Mouse (Mus musculus): ENCODE results near the gene Cngb1. TPM values are rescaled to one million over a fixed set of nuclear protein-coding genes. Genes with fewer than 3 reads are reported as not detected.

The Cngb1 gene
- total and polyA plus RNA-seq, 3 experiments, result 0.61 to 1.2 (median 0.63) TPM

DNA sequence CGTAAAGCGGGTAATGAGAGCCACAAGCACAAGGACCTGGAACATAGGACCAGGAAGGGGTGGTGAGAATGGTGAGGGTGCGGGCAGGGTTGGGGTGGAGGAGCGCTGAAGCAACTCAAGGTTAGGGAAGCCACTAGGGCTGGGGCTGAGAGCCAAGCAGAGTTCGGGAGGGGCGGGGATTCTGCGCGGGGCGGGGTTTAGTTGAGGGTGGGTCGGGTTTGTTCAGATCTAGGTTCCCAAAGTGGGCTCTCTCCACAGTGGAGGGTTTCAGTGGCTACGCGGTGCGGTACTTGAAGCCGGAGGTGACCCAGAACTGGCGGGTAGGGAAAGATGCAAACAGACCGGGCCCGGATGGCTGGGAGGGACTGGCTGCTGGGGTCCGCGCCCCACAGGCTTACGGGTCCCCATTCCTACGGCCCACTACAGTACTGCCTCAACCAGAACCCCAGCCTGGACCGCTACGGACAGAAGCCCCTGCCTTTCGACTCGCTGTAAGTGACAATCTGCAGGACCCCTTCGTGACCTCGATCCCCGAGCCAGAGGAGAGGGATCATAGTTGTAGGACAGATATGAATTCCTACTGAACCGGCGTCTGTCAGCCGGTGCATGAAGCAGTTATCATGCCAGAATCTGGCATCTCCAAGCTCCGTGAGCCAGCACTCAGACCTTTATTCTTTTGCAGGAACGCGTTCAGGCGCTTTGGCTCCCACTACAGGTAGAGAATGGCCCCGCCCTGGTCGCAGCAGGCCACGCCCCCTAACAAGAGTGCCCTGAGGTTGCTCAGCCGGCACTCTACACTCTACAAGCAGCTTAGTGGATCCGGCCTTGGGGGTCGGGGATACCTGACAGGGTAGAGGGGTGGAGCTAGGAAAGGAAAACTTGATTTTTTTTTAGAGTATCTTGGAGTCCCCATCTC is 14.1 kb upstream of the Cngb1 start:
- H3K27ac ChIP-seq, result no peak overlapping the region
- H3K4me3 ChIP-seq, result peak overlapping the region; percentile 51
- peaks cover 12% of the 10 kb centered on the region for H3K4me1 ChIP-seq (ENCODE audit: control insufficient read depth, insufficient read depth, low read length)
- no peaks in the 10 kb centered on the region for H3K36me3 ChIP-seq (ENCODE audit: control insufficient read depth, insufficient read depth, low read length)
- H3K79me2 ChIP-seq (replicated peaks; ENCODE audit: control insufficient read depth, insufficient read depth, low read length), result no peaks in the 10 kb centered on the region
- DNase-seq, result peak; percentile 61 to 62
- no peaks in the 10 kb centered on the region for H3K27me3 ChIP-seq (ENCODE audit: control insufficient read depth, insufficient read depth, low read length)
- intact Hi-C loops (cut with DNase I), result no loop called here
- WGBS, result 6% methylated on average over 40 of the region's 41 CpGs
- H3K9ac ChIP-seq (ENCODE audit: low read depth, low read length), result peak overlapping the region; percentile 47
- TF ChIP-seq CTCF (IDR thresholded peaks at IDR 0.05) (peak; percentile 55), POLR2A (IDR thresholded peaks at IDR 0.05; ENCODE audit: insufficient read depth, low read depth, low read length) (no peak), EP300 (IDR thresholded peaks at IDR 0.05; ENCODE audit: insufficient read depth, low read depth, low read length) (no peak)

DNA sequence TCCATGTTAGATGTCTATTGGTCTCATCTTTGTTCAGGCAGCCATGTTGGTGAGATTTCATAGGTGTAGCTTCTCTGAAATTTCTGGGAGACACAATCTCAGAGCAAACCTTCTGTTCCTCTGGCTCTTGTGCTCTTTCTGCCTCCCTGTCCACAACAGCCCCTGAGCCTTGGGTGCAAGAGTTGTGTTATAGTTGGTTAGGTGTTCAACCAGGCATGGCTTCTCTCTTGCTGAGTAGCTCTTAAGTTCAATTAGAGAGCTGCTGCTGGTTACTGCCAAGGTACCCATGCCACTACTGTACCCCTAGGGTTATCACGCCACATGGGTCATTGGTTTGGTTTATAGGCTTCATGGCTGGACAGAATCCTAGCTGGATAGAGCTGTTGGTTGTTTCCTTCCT is 9.0 kb upstream of the Cngb1 start:
- TF ChIP-seq POLR2A (IDR thresholded peaks at IDR 0.05; ENCODE audit: insufficient read depth, low read depth, low read length), result no peak
- TF ChIP-seq EP300 (IDR thresholded peaks at IDR 0.05; ENCODE audit: insufficient read depth, low read depth, low read length), result no peak
- no peak for TF ChIP-seq CTCF (IDR thresholded peaks at IDR 0.05)
- 100% methylated on average over 1 of the region's 1 CpGs for WGBS

DNA sequence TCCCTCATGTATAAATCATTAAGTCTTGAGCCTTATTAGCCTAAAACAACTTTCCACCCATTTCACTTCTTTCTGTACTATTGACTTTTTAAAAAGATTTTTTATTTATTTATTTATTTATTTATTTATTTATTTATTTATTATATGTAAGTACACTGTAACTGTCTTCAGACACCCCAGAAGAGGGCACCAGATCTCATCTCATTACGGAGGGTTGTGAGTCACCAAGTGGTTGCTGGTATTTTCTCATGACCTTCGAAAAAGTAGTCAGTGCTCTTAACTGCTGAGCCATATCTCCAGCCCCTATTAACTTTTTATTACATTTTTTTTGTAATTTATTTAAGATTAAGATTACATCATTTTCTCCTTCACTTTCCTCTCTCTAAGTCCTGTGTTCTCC is 8.3 kb upstream of the Cngb1 start:
- TF ChIP-seq POLR2A (IDR thresholded peaks at IDR 0.05; ENCODE audit: insufficient read depth, low read depth, low read length) (no peak), CTCF (IDR thresholded peaks at IDR 0.05) (peak; percentile 50), EP300 (IDR thresholded peaks at IDR 0.05; ENCODE audit: insufficient read depth, low read depth, low read length) (no peak)
- H3K27ac ChIP-seq, result no peak overlapping the region
- intact Hi-C loops (cut with DNase I), result no loop called here
- no peaks in the 10 kb centered on the region for H3K36me3 ChIP-seq (ENCODE audit: control insufficient read depth, insufficient read depth, low read length)
- H3K27me3 ChIP-seq (ENCODE audit: control insufficient read depth, insufficient read depth, low read length), result no peaks in the 10 kb centered on the region
- H3K79me2 ChIP-seq (replicated peaks; ENCODE audit: control insufficient read depth, insufficient read depth, low read length), result no peaks in the 10 kb centered on the region
- H3K4me3 ChIP-seq, result no peak overlapping the region
- 37% methylated on average over 2 of the region's 2 CpGs for WGBS
- H3K4me1 ChIP-seq (ENCODE audit: control insufficient read depth, insufficient read depth, low read length), result no peaks in the 10 kb centered on the region
- DNase-seq, result no peak
- H3K9ac ChIP-seq (ENCODE audit: low read depth, low read length), result no peak overlapping the region

More for the DNA sequence above, 9.0 kb upstream of the Cngb1 start:
- H3K4me3 ChIP-seq, result no peak overlapping the region
- no peak overlapping the region for H3K27ac ChIP-seq
- no peak overlapping the region for H3K9ac ChIP-seq (ENCODE audit: low read depth, low read length)
- H3K36me3 ChIP-seq (ENCODE audit: control insufficient read depth, insufficient read depth, low read length), result no peaks in the 10 kb centered on the region
- no peaks in the 10 kb centered on the region for H3K79me2 ChIP-seq (replicated peaks; ENCODE audit: control insufficient read depth, insufficient read depth, low read length)
- H3K4me1 ChIP-seq (ENCODE audit: control insufficient read depth, insufficient read depth, low read length), result peaks cover 1% of the 10 kb centered on the region; the same call in 1 of the 2 replicates
- no peak for DNase-seq
- H3K27me3 ChIP-seq (ENCODE audit: control insufficient read depth, insufficient read depth, low read length), result no peaks in the 10 kb centered on the region
- intact Hi-C loops (cut with DNase I), result no loop called here

DNA sequence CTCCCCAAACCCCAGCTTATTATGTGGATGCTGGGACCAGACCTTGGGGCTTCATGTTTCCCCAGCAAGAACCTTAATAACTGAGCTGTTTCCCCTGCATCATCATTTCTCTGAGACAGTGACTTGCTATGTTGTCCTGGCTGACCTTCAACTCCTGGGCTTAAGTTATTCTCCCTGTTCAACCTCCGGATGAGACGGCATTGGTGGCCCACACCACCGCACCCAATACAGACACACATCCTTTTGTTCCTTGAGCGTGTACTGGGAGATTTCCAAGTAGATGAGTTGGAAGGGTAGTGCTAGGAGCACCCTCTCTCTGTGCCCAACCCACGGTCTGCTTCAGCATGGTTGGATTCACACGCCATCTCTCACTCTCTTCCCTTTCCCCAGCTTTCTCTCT is 7.5 kb upstream of the Cngb1 start:
- Histone ChIP-seq H3K79me2 (replicated peaks; ENCODE audit: control insufficient read depth, insufficient read depth, low read length) (no peaks in the 10 kb centered on the region), H3K27me3 (ENCODE audit: control insufficient read depth, insufficient read depth, low read length) (no peaks in the 10 kb centered on the region), H3K27ac (no peak overlapping the region), H3K4me3 (no peak overlapping the region), H3K36me3 (ENCODE audit: control insufficient read depth, insufficient read depth, low read length) (no peaks in the 10 kb centered on the region), H3K9ac (ENCODE audit: low read depth, low read length) (no peak overlapping the region), H3K4me1 (ENCODE audit: control insufficient read depth, insufficient read depth, low read length) (no peaks in the 10 kb centered on the region)
- WGBS, result 71% methylated on average over 6 of the region's 6 CpGs
- intact Hi-C loops (cut with DNase I), result no loop called here
- no peak for TF ChIP-seq EP300 (IDR thresholded peaks at IDR 0.05; ENCODE audit: insufficient read depth, low read depth, low read length)
- TF ChIP-seq CTCF (IDR thresholded peaks at IDR 0.05), result no peak
- DNase-seq, result no peak

DNA sequence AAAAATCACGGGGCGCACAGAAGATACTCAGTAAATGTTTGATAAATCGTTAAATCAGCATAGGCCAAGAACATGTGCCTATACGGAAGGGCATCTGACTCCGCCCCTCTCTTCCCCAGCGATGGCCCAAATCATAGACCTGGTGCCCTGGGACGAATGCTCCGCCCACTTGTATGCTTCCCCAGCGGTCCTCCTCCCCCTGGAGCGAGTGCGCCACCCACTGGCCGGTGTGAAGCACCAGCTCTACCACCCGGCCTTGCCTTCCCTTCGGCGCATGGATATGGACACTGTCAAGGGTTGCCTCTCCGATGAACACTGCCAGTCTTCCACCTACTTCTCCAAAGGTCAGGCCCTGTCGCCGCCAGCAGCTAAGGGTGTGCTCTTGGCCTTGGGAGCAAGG is 6.5 kb upstream of the Cngb1 start:
- H3K27ac ChIP-seq, result no peak overlapping the region
- 70% methylated on average over 18 of the region's 18 CpGs for WGBS
- TF ChIP-seq POLR2A (IDR thresholded peaks at IDR 0.05; ENCODE audit: insufficient read depth, low read depth, low read length), result no peak
- TF ChIP-seq CTCF (IDR thresholded peaks at IDR 0.05), result peak; percentile 52
- intact Hi-C loops (cut with DNase I), result no loop called here
- H3K4me3 ChIP-seq, result no peak overlapping the region
- no peaks in the 10 kb centered on the region for H3K27me3 ChIP-seq (ENCODE audit: control insufficient read depth, insufficient read depth, low read length)
- no peaks in the 10 kb centered on the region for H3K36me3 ChIP-seq (ENCODE audit: control insufficient read depth, insufficient read depth, low read length)
- DNase-seq, result no peak
- H3K9ac ChIP-seq (ENCODE audit: low read depth, low read length), result no peak overlapping the region
- no peaks in the 10 kb centered on the region for H3K79me2 ChIP-seq (replicated peaks; ENCODE audit: control insufficient read depth, insufficient read depth, low read length)
- no peaks in the 10 kb centered on the region for H3K4me1 ChIP-seq (ENCODE audit: control insufficient read depth, insufficient read depth, low read length)

DNA sequence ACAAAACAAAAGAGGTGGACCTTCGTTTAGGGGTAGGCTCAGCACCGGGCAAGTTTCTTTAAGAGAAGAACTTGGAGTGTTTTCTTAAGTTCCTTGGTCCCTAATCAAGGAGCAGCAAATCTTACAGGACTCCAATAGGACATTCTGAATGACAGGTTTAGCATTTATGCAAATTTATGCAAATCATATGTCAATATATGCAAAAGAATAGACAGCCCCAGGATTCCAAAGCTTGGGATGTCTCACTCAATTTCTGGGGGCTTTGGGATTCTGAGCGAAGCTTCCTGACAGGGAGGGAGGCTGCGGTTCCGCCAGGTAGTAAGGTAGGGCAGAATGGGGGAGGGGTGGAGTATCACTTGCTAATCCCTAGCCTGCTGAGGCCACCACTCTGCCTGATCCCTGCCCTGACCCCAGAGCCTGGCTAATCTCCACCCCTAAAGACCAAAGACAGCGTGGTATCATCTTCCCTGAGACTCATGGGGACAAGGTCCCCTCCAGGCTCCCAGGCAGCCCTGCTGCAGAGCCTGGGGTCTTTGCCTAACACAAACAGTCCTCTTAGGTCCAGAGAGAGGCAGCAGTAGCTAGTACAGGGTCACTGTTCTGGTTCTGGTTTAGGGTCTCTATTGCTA is 4.1 kb upstream of the Cngb1 start, which contains the start of gene Tepp:
Tepp (plus strand) TSS at position 225 of the 629 bp plus-strand sequence.
- no peak within 1 kb of the TSS for H3K27ac ChIP-seq
- no peak within 1 kb of the TSS for H3K4me3 ChIP-seq
- intact Hi-C loops (cut with DNase I), result no loop called here
- WGBS, result 69% methylated on average over 6 of the region's 6 CpGs
- H3K9ac ChIP-seq (ENCODE audit: low read depth, low read length), result no peak within 1 kb of the TSS
- DNase-seq, result no peak
- H3K79me2 ChIP-seq (replicated peaks; ENCODE audit: control insufficient read depth, insufficient read depth, low read length), result no peaks in the 10 kb centered on the region
- H3K27me3 ChIP-seq (ENCODE audit: control insufficient read depth, insufficient read depth, low read length), result no peaks in the 10 kb centered on the region
- no peak for TF ChIP-seq CTCF (IDR thresholded peaks at IDR 0.05)
- TF ChIP-seq POLR2A (IDR thresholded peaks at IDR 0.05; ENCODE audit: insufficient read depth, low read depth, low read length), result no peak
- no peak for TF ChIP-seq EP300 (IDR thresholded peaks at IDR 0.05; ENCODE audit: insufficient read depth, low read depth, low read length)
- H3K36me3 ChIP-seq (ENCODE audit: control insufficient read depth, insufficient read depth, low read length), result no peaks in the 10 kb centered on the region
- H3K4me1 ChIP-seq (ENCODE audit: control insufficient read depth, insufficient read depth, low read length), result no peaks in the 10 kb centered on the region
